Mouse (Mus musculus): ENCODE data around the gene Cir1.

The Cir1 gene

GRCm38 (mm10) chr2:73272351-73273248 is 39.9 kb downstream of the Cir1 start:
- DNase-seq (ENCODE audit: low spot score) = no peak

- no peak for DNase-seq (ENCODE audit: low spot score)
Observed at GRCm38 (mm10) chr2:73271459-73272161, 40.9 kb downstream of the Cir1 start, which contains the start of gene Sp9. Gene Sp9, plus strand, starts transcription at chr2:73271925.

- no peak for DNase-seq (ENCODE audit: low spot score)
Observed at GRCm38 (mm10) chr2:73270593-73271458, 41.7 kb downstream of the Cir1 start.

GRCm38 (mm10) chr2:73270071-73270592 is 42.4 kb downstream of the Cir1 start:
- DNase-seq (ENCODE audit: low spot score) = no peak

- DNase-seq (ENCODE audit: low spot score) = no peak
Observed at GRCm38 (mm10) chr2:73269666-73270065, 42.8 kb downstream of the Cir1 start.

- no peak for DNase-seq (ENCODE audit: low spot score)
Observed at GRCm38 (mm10) chr2:73268836-73269395, 43.6 kb downstream of the Cir1 start.

- no peak for DNase-seq (ENCODE audit: low spot score)
Observed at GRCm38 (mm10) chr2:73268281-73268680, 44.2 kb downstream of the Cir1 start.

- DNase-seq (ENCODE audit: low spot score) = no peak
Observed at GRCm38 (mm10) chr2:73267818-73268217, 44.7 kb downstream of the Cir1 start.

- DNase-seq (ENCODE audit: low spot score) = peak; percentile 28
Observed at GRCm38 (mm10) chr2:73267231-73267630, 45.3 kb downstream of the Cir1 start.

- DNase-seq (ENCODE audit: low spot score) = no peak
Observed at GRCm38 (mm10) chr2:73266623-73267022, 45.9 kb downstream of the Cir1 start.

- peak; percentile 49 for DNase-seq (ENCODE audit: low spot score)
Observed at GRCm38 (mm10) chr2:73266011-73266410, 46.5 kb downstream of the Cir1 start.

GRCm38 (mm10) chr2:73264611-73265195 is 47.8 kb downstream of the Cir1 start:
- DNase-seq (ENCODE audit: low spot score) = peak; percentile 81

- DNase-seq (ENCODE audit: low spot score) = peak; percentile 87
Observed at GRCm38 (mm10) chr2:73263794-73264610, 48.5 kb downstream of the Cir1 start.

- DNase-seq (ENCODE audit: low spot score) = peak; percentile 72
Observed at GRCm38 (mm10) chr2:73263172-73263765, 49.2 kb downstream of the Cir1 start.

- no peak for DNase-seq (ENCODE audit: low spot score)
Observed at GRCm38 (mm10) chr2:73248701-73249100, 63.8 kb downstream of the Cir1 start.

- DNase-seq (ENCODE audit: low spot score) = no peak
Observed at GRCm38 (mm10) chr2:73241299-73241698, 71.2 kb downstream of the Cir1 start.
